Mouse (Mus musculus): ENCODE measurements around the gene 4921517D22Rik.

Gene 4921517D22Rik

GRCm38 (mm10) chr13:59661387-59661786 is 32.5 kb downstream of the 4921517D22Rik start:
- no peak for DNase-seq (ENCODE audit: low spot score in 2 of 2)

GRCm38 (mm10) chr13:59660371-59660770 is 33.5 kb downstream of the 4921517D22Rik start:
- no peak for DNase-seq (ENCODE audit: low spot score in 2 of 2)

GRCm38 (mm10) chr13:59657781-59658180 is 36.1 kb downstream of the 4921517D22Rik start:
- DNase-seq (ENCODE audit: low spot score in 2 of 2) = no peak

GRCm38 (mm10) chr13:59656975-59657388 is 36.9 kb downstream of the 4921517D22Rik start:
- no peak for DNase-seq (ENCODE audit: low spot score in 2 of 2)

GRCm38 (mm10) chr13:59656316-59656832 is 37.5 kb downstream of the 4921517D22Rik start:
- DNase-seq (ENCODE audit: low spot score in 2 of 2) = no peak

GRCm38 (mm10) chr13:59655718-59656315 is 38.1 kb downstream of the 4921517D22Rik start:
- DNase-seq (ENCODE audit: low spot score in 2 of 2) = no peak

- DNase-seq (ENCODE audit: low spot score in 2 of 2) = no peak
These were observed 39.4 kb downstream of the 4921517D22Rik start for GRCm38 (mm10) chr13:59654465-59654864.

GRCm38 (mm10) chr13:59653136-59653535 is 40.8 kb downstream of the 4921517D22Rik start:
- no peak for DNase-seq (ENCODE audit: low spot score in 2 of 2)

- DNase-seq (ENCODE audit: low spot score in 2 of 2) = no peak
These were observed 41.3 kb downstream of the 4921517D22Rik start for GRCm38 (mm10) chr13:59652651-59653050.

GRCm38 (mm10) chr13:59649781-59650180 is 44.1 kb downstream of the 4921517D22Rik start:
- no peak for DNase-seq (ENCODE audit: low spot score in 2 of 2)

GRCm38 (mm10) chr13:59648598-59648997 is 45.3 kb downstream of the 4921517D22Rik start:
- no peak for DNase-seq (ENCODE audit: low spot score in 2 of 2)

GRCm38 (mm10) chr13:59647484-59647883 is 46.4 kb downstream of the 4921517D22Rik start:
- no peak for DNase-seq (ENCODE audit: low spot score in 2 of 2)

- DNase-seq (ENCODE audit: low spot score in 2 of 2) = no peak
These were observed 47.1 kb downstream of the 4921517D22Rik start for GRCm38 (mm10) chr13:59646674-59647244.

- DNase-seq (ENCODE audit: low spot score in 2 of 2) = no peak
These were observed 48.4 kb downstream of the 4921517D22Rik start for GRCm38 (mm10) chr13:59645491-59645890.

GRCm38 (mm10) chr13:59642818-59643217 is 51.1 kb downstream of the 4921517D22Rik start:
- no peak for DNase-seq (ENCODE audit: low spot score in 2 of 2)

GRCm38 (mm10) chr13:59640178-59640440 is 53.8 kb downstream of the 4921517D22Rik start:
- no peak for DNase-seq (ENCODE audit: low spot score in 2 of 2)

GRCm38 (mm10) chr13:59639368-59640177 is 54.3 kb downstream of the 4921517D22Rik start:
- no peak for DNase-seq (ENCODE audit: low spot score in 2 of 2)

- DNase-seq (ENCODE audit: low spot score in 2 of 2) = no peak
These were observed 56.1 kb downstream of the 4921517D22Rik start for GRCm38 (mm10) chr13:59637800-59638199.
